Mouse (Mus musculus) B cell, adult 2 months (primary cell): ENCODE measurements around the gene Paqr5.
A peak's percentile ranks its signal among the peaks of the same experiment; 100 is the strongest.

Source experiments
- DNase-seq, 2 experiments: peaks; one replicate each; pipeline ENCODE4 v3.0.0; 2022

Paqr5 gene

DNA sequence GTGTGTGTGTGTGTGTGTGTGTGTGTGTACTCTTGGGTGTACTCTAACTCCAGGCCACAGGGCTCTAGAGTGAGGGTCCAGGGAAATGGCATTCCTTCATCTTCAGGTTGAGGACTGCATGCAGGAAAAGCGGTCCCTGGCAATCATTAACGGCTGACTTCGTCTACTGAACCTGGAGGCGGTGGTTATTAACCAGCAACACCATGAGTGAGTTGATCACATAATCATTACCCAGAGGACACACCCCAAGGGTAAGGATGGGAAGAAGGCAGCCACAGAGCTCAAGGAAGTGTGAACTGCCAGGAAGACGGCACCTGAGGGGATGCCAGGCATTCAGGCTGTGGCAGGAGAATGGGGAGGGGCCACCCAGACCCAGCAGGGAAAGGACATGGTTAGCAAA is 18.3 kb downstream of the Paqr5 start:
- no peak for DNase-seq

DNA sequence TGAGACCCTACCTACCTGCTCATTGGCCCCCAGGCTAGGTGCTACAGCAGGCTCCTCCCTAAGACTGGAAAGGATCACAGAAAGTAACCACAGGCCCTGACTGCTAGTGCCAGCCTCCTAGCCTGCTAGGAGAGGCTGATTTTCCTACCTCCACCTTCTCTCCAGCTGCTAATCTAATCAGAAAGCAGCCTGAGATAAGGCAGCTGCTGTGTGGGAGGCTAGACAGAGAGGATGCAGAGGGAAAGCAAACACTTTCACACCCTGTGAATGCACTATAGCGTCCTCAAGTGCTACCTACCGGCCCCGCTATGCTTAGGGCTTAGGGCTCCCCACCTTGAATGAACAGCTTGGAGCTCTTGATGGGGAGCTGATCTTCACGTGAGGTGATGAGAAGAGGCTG is 19.6 kb downstream of the Paqr5 start:
- no peak for DNase-seq

DNA sequence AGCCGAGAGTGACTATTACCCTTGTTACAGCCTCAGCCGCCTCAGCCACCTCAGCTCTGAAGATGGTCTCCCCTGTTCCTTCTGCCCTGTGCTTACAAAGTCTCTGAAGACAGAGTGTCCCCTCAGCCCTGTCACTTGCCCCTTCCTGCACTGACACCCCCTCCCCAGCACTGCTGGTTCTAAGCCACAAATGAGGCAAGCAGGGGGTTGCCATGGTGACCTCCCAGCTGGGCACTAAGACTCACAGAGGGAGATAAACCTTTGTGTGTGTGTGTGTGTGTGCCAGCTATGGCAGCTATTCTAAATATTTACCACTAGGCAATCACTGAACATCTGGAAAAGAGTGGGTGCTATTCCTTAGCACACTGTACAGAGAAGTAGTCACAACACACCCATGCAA is 23.0 kb downstream of the Paqr5 start:
- DNase-seq, result no peak

GRCm38 (mm10) chr9:61999653-62000420 is 26.8 kb downstream of the Paqr5 start:
- no peak for DNase-seq

GRCm38 (mm10) chr9:61997860-61998259 is 28.8 kb downstream of the Paqr5 start:
- no peak for DNase-seq

DNA sequence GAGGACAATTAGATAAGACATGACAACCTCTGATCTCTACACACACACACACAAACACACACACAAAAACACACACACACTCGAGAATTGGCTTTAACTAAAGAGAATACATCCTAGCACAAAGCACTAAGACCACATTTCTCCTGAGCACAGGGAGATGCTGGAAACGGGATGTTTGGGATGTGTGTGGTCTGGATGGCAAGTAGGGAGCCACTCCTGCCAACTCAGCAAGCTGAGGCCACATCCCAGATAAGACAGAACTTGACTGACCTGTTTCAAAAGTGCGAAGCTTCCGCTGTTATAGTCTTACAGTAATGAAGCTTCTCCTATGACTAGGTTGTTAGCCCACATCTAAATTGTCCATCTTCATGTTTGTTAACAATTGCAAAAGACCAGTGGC is 35.5 kb downstream of the Paqr5 start:
- no peak for DNase-seq

- DNase-seq, result no peak
These were observed 35.9 kb downstream of the Paqr5 start for GRCm38 (mm10) chr9:61990738-61991137.

GRCm38 (mm10) chr9:61986055-61986454 is 40.6 kb downstream of the Paqr5 start:
- peak; percentile 36 to 41 for DNase-seq

- DNase-seq, result peak; percentile 78
These were observed 41.3 kb downstream of the Paqr5 start for GRCm38 (mm10) chr9:61985183-61985863.

GRCm38 (mm10) chr9:61982940-61983620 is 43.6 kb downstream of the Paqr5 start:
- DNase-seq, result peak; percentile 56 to 68

GRCm38 (mm10) chr9:61981876-61982275 is 44.8 kb downstream of the Paqr5 start:
- DNase-seq, result no peak

DNA sequence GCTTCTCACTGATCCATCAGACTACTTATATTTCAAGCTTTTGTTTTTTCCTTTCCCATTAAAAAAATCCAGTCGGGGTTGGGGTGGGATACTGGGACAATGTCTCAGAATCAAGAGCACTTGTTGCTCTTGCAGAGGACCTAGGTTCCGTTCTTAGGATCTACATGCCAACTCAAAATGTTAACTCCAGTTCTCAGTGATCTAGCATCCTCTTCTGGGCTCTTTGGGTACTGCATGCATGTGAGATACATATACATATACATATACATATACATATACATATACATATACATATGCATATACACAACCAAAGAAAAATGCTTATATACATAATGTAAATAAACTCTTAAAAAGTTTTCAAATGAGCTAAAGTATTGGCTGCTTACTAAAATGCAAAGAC is 46.7 kb downstream of the Paqr5 start:
- no peak for DNase-seq

- no peak for DNase-seq
These were observed 49.3 kb downstream of the Paqr5 start for GRCm38 (mm10) chr9:61977258-61977945.

- DNase-seq, result no peak
These were observed 54.6 kb downstream of the Paqr5 start for GRCm38 (mm10) chr9:61972031-61972430.

DNA sequence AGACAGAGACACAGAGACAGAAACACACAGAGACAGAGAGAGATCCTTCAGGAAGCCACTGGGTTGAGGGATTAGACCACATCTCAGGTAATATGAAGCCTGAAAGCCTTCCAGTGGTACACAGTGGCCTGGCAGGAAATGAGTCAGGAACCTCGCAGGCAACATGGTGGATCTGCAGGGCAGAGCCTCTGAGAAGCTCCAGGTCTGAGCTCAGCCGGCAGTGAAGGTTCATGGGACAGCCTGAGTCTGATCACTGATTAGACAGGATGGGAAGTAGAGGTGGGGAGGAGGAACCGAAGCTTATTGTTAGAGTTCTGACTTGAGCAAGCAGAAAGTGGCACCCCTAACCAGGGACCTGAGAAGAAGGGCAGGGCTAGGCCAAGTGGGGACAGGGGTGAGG is 55.6 kb downstream of the Paqr5 start:
- DNase-seq, result no peak

DNA sequence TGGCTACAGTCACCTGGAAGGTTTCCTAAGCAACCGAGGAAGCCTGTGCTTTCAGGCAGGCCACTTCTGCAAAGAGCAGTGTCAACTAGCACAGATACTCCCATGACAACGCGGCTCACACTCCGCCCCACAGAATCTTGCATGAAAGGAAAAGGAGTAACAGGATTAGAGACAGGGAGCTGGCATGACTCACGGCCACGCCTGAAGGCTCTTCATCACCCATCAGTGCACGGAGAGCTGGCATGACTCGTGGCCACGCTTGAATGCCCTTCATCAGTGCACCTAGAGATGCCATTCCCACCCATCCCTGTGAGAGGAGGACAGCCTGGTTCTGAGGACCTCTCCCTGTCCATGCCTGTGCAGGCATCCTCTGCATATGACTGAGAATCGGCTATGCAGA is 59.3 kb downstream of the Paqr5 start:
- DNase-seq, result peak; percentile 11 to 41

- DNase-seq, result no peak
These were observed 60.7 kb downstream of the Paqr5 start for GRCm38 (mm10) chr9:61965987-61966386.

DNA sequence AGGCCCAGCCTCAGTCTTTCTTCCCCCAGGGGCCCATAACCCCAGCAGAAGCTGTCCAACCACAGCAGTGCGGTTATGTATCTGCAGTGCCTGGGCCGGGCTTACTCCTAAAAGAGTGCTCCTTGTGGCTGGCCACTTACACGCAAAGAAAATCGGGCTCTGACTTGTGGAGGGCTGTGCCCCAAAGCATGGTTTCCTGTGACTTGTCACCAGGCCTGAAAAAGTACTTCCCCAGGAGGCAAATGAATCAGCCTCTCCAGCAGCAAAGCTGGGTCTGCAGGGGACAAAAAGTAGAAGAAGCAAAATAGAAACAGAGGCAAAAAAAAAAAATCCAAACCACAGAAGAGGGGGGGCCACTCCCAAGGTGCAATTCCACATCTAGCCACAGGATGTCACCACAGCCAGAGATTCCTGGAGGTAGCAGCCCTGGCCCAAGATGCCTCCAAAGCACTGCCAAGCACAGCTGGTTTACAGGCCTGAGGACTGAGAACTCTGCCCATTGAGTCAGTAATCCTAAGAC is 61.2 kb downstream of the Paqr5 start:
- peak; percentile 79 to 81 for DNase-seq

GRCm38 (mm10) chr9:61963356-61963755 is 63.3 kb downstream of the Paqr5 start:
- no peak for DNase-seq

- DNase-seq, result no peak
These were observed 65.5 kb downstream of the Paqr5 start for GRCm38 (mm10) chr9:61961181-61961580.

GRCm38 (mm10) chr9:61960753-61961152 is 65.9 kb downstream of the Paqr5 start:
- no peak for DNase-seq

DNA sequence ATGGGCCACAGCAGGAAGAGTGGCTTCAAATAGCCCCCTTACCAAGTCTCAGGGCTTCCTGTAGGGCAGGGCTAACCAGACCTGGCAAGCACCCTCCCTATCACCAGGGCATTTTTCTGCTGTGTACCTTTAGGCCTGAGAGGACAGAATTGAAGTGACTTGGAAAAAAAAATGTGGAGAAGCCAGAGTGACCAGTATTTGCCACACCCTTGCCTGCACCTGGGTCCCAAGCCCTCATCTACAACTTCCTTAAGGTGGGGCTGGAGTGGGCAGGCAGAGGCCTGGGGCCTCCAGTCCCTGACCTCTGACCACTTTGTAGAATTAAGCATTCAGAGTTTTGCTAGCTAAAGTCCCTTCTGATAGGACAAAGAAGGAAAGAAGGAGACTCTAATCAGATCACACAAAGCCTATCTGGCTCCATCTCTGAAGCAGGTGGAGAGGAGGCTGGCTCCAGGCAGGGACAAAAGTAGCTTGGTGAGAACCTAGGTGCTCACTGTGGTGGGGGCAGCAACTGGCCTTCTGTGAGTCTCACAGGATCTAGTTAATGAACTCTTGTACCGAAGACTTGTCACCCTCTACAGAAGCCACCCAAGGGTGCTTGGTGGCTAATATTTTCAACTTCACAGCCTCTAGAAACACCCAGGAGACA is 66.6 kb downstream of the Paqr5 start:
- no peak for DNase-seq

DNA sequence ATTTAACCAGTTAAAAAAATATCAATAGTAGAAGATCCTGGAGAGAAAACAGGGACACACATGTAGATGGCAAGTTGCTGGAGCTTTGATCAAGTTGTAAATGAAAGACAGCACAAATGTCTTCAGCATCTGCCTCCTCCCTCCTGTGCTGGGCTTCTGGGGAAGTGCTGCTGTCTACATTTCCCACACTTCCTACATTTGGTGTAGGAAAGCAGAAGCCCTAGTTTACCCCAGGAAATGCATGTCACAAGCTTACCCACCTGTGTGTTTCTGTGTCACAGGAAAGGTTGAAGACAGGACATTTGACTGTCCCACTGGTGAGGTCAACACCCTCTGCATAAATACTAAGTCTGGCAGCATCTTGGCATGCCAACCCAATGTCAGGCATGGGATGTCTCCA is 71.9 kb downstream of the Paqr5 start:
- DNase-seq, result no peak
